In genomic region chr11:120528903-120529302, GRCm38 (mm10) we compare ENCODE assay signal across 22 mouse cellular contexts. TPM values are rescaled to one million over a fixed set of nuclear protein-coding genes. Genes with fewer than 3 reads are reported as not detected.
DNase-seq lines count a peak whose midpoint lies in the region; ATAC-seq lines count a peak whose summit lies in the region.
"Had no signal": no experiment of that assay in that cellular context is flagged by ENCODE, and none has a peak within 500 bp of the region (broad histone marks: within the 10 kb centered on the region; RNA-seq: fewer than 3 reads in every experiment).

No protein-coding gene starts in this region.

- DNase-seq in embryonic facial prominence, embryonic 11.5 days (ENCODE audit: low spot score): no peak
- DNase-seq in embryonic facial prominence, embryonic 10.5 days (ENCODE audit: low spot score): no peak
- DNase-seq in kidney, adult 9 months: peak; percentile 56
- no peak for DNase-seq in lung, postnatal 25 days (ENCODE audit: low spot score)
- DNase-seq in gastrocnemius, postnatal 10 days: no peak
- DNase-seq: adrenal gland, adult 8-10 months; adrenal gland, postnatal 36 days; B cell, adult 2 months; cerebellum, adult 2 months; cerebellum, postnatal 10 days; embryo, embryonic 11 days had no signal

- H3K36me3 ChIP-seq in embryonic facial prominence, embryonic 11.5 days (replicated peaks; ENCODE audit: control insufficient read depth, insufficient read depth, low read depth, low read length): no peaks in the 10 kb centered on the region
- H3K36me3 ChIP-seq in embryonic facial prominence, embryonic 10.5 days (replicated peaks): no peaks in the 10 kb centered on the region
- H3K36me3 ChIP-seq in kidney, embryonic 15.5 days: no peaks in the 10 kb centered on the region
- H3K36me3 ChIP-seq in liver, embryonic 16.5 days (ENCODE audit: control insufficient read depth, insufficient read depth): no peaks in the 10 kb centered on the region
- H3K36me3 ChIP-seq: embryonic facial prominence, embryonic 13.5 days; G1E; heart, embryonic 12.5 days; hindbrain, embryonic 15.5 days had no signal

- ATAC-seq in embryonic facial prominence, embryonic 11.5 days (replicated peaks; ENCODE audit: insufficient number of reproducible peaks, low FRiP score, low TSS enrichment, low read depth): 0 out of 2 replicates have a peak, but pooled peaks have one; percentile 26
- no peak for ATAC-seq in kidney, embryonic 15.5 days (replicated peaks; ENCODE audit: low FRiP score)
- ATAC-seq in liver, embryonic 16.5 days (ENCODE audit: low read depth): peak; percentile 57
- ATAC-seq in monocyte, adult 5-6 weeks (replicated peaks; ENCODE audit: insufficient number of reproducible peaks, low FRiP score, low TSS enrichment, poor library complexity, severe bottlenecking): no peak
- ATAC-seq: CD4-positive, CD25-positive, alpha-beta regulatory T cell, adult 4 months; forebrain, embryonic 14.5 days had no signal

- H3K9me3 ChIP-seq in embryonic facial prominence, embryonic 11.5 days (replicated peaks; ENCODE audit: control insufficient read depth, low read length): no peaks in the 10 kb centered on the region
- no peaks in the 10 kb centered on the region for H3K9me3 ChIP-seq in embryonic facial prominence, embryonic 10.5 days
- no peaks in the 10 kb centered on the region for H3K9me3 ChIP-seq in kidney, embryonic 15.5 days (replicated peaks)
- H3K9me3 ChIP-seq in liver, embryonic 16.5 days (replicated peaks; ENCODE audit: control insufficient read depth, low read length): no peaks in the 10 kb centered on the region
- H3K9me3 ChIP-seq: embryonic facial prominence, embryonic 13.5 days; heart, embryonic 12.5 days; hindbrain, embryonic 15.5 days had no signal

- H3K9ac ChIP-seq in embryonic facial prominence, embryonic 11.5 days (replicated peaks; ENCODE audit: low read length): no peak overlapping the region
- no peak overlapping the region for H3K9ac ChIP-seq in kidney, embryonic 15.5 days
- no peak overlapping the region for H3K9ac ChIP-seq in liver, embryonic 16.5 days (ENCODE audit: low read depth, low read length)
- H3K9ac ChIP-seq: embryonic facial prominence, embryonic 13.5 days; heart, embryonic 12.5 days; hindbrain, embryonic 15.5 days had no signal

- H3K27me3 ChIP-seq in embryonic facial prominence, embryonic 11.5 days (ENCODE audit: control insufficient read depth, insufficient read depth, low read length): peaks cover 45% of the 10 kb centered on the region
- H3K27me3 ChIP-seq in embryonic facial prominence, embryonic 10.5 days (replicated peaks; ENCODE audit: low read depth, poor library complexity, severe bottlenecking): peaks cover 67% of the 10 kb centered on the region
- peaks cover 64% of the 10 kb centered on the region for H3K27me3 ChIP-seq in kidney, embryonic 15.5 days
- peaks cover 50% of the 10 kb centered on the region for H3K27me3 ChIP-seq in liver, embryonic 16.5 days (ENCODE audit: control insufficient read depth, insufficient read depth, low read depth, low read length)

- H3K4me3 ChIP-seq in embryonic facial prominence, embryonic 11.5 days (ENCODE audit: low read depth, low read length): no peak overlapping the region
- no peak overlapping the region for H3K4me3 ChIP-seq in embryonic facial prominence, embryonic 10.5 days
- no peak overlapping the region for H3K4me3 ChIP-seq in kidney, embryonic 15.5 days (replicated peaks)
- H3K4me3 ChIP-seq in liver, embryonic 16.5 days (ENCODE audit: low read depth, low read length): no peak overlapping the region
- H3K4me3 ChIP-seq: embryonic facial prominence, embryonic 13.5 days; heart, embryonic 12.5 days; hindbrain, embryonic 15.5 days had no signal

- H3K27ac ChIP-seq in embryonic facial prominence, embryonic 11.5 days (replicated peaks; ENCODE audit: low read depth, low read length): no peak overlapping the region
- no peak overlapping the region; the same call in 1 of the 2 replicates for H3K27ac ChIP-seq in embryonic facial prominence, embryonic 10.5 days (replicated peaks)
- no peak overlapping the region for H3K27ac ChIP-seq in kidney, embryonic 15.5 days
- H3K27ac ChIP-seq in liver, embryonic 16.5 days (ENCODE audit: low read length): peak overlapping the region; percentile 72
- H3K27ac ChIP-seq: embryonic facial prominence, embryonic 13.5 days; hindbrain, embryonic 15.5 days had no signal

- no peak overlapping the region for H3K4me2 ChIP-seq in embryonic facial prominence, embryonic 11.5 days (ENCODE audit: low read depth, low read length)
- H3K4me2 ChIP-seq in kidney, embryonic 15.5 days: no peak overlapping the region
- H3K4me2 ChIP-seq in liver, embryonic 16.5 days (ENCODE audit: low read depth, low read length): no peak overlapping the region
- H3K4me2 ChIP-seq: embryonic facial prominence, embryonic 13.5 days; heart, embryonic 12.5 days; hindbrain, embryonic 15.5 days had no signal

- peaks cover 5% of the 10 kb centered on the region for H3K4me1 ChIP-seq in embryonic facial prominence, embryonic 11.5 days (ENCODE audit: control insufficient read depth, insufficient read depth, low read length)
- peaks cover 22% of the 10 kb centered on the region for H3K4me1 ChIP-seq in embryonic facial prominence, embryonic 10.5 days
- peaks cover 18% of the 10 kb centered on the region for H3K4me1 ChIP-seq in kidney, embryonic 15.5 days
- H3K4me1 ChIP-seq in liver, embryonic 16.5 days (ENCODE audit: control insufficient read depth, low read depth, low read length): peaks cover 10% of the 10 kb centered on the region

- 33% methylated on average over 4 of the region's 4 CpGs for WGBS in embryonic facial prominence, embryonic 11.5 days
- WGBS in embryonic facial prominence, embryonic 10.5 days: 37% methylated on average over 4 of the region's 4 CpGs
- 67% methylated on average over 4 of the region's 4 CpGs for WGBS in kidney, embryonic 15.5 days
- WGBS in liver, embryonic 16.5 days (ENCODE audit: insufficient replicate concordance): 57% methylated on average over 4 of the region's 4 CpGs

RNA-seq across cellular contexts. Expression of gene Gcgr, which starts 1.6 kb away (rescaled TPM):
- 0.43 and 0.91 TPM in 2 replicates for polyA plus RNA-seq in embryonic facial prominence, embryonic 11.5 days (2014; fragmentation: Nextera tagmentation; extraction: Ambion mirVana)
- 0.33 and 0.62 TPM in 2 replicates for polyA plus RNA-seq in embryonic facial prominence, embryonic 10.5 days (2016; fragmentation: Nextera tagmentation; extraction: Ambion mirVana)
- 2.4 and 2.6 TPM in 2 replicates for polyA plus RNA-seq in kidney, embryonic 15.5 days (2015; fragmentation: Nextera tagmentation; extraction: Ambion mirVana)
- 18.7 and 20.7 TPM in 2 replicates for polyA plus RNA-seq in liver, embryonic 16.5 days (2015; fragmentation: Nextera tagmentation; extraction: Ambion mirVana)
- not detected in 3 replicates for total RNA-seq in monocyte, adult 5-6 weeks (2017)
- total RNA-seq in gastrocnemius, postnatal 10 days (2021): under 1 TPM; 0.09 to 0.75 TPM
- total RNA-seq: G1E had no signal
- polyA plus RNA-seq: CD4-positive, CD25-positive, alpha-beta regulatory T cell, adult 4 months; G1E had no signal

RNA-seq across cellular contexts. Expression of gene Mcrip1, which starts 20.6 kb away (rescaled TPM):
- 223 and 249 TPM in 2 replicates for polyA plus RNA-seq in embryonic facial prominence, embryonic 11.5 days (2014; fragmentation: Nextera tagmentation; extraction: Ambion mirVana)
- 201 and 221 TPM in 2 replicates for polyA plus RNA-seq in embryonic facial prominence, embryonic 10.5 days (2016; fragmentation: Nextera tagmentation; extraction: Ambion mirVana)
- polyA plus RNA-seq in kidney, embryonic 15.5 days (2015; fragmentation: Nextera tagmentation; extraction: Ambion mirVana): 199 and 212 TPM in 2 replicates
- 38.5 and 39.1 TPM in 2 replicates for polyA plus RNA-seq in liver, embryonic 16.5 days (2015; fragmentation: Nextera tagmentation; extraction: Ambion mirVana)
- 13.8 to 21.9 TPM (median 16.9 TPM) in 3 replicates for total RNA-seq in monocyte, adult 5-6 weeks (2017)
- 10 to 100 TPM; 51.3 to 52.7 TPM for total RNA-seq in gastrocnemius, postnatal 10 days (2021)

RNA-seq across cellular contexts. Expression of gene Ppp1r27, which starts 22.0 kb away (rescaled TPM):
- not detected in 2 replicates for polyA plus RNA-seq in embryonic facial prominence, embryonic 11.5 days (2014; fragmentation: Nextera tagmentation; extraction: Ambion mirVana)
- not detected in 2 replicates for polyA plus RNA-seq in embryonic facial prominence, embryonic 10.5 days (2016; fragmentation: Nextera tagmentation; extraction: Ambion mirVana)
- polyA plus RNA-seq in kidney, embryonic 15.5 days (2015; fragmentation: Nextera tagmentation; extraction: Ambion mirVana): 0.49 and 1.4 TPM in 2 replicates
- 0.20 and 1.2 TPM in 2 replicates for polyA plus RNA-seq in liver, embryonic 16.5 days (2015; fragmentation: Nextera tagmentation; extraction: Ambion mirVana)
- total RNA-seq in monocyte, adult 5-6 weeks (2017): not detected in 3 replicates
- 100 to 1,000 TPM; 156 to 183 TPM for total RNA-seq in gastrocnemius, postnatal 10 days (2021)
- total RNA-seq: G1E; heart, postnatal 25 days had no signal
- polyA plus RNA-seq: CD4-positive, CD25-positive, alpha-beta regulatory T cell, adult 4 months; cerebellum, adult 2 months; embryonic facial prominence, embryonic 13.5 days; forebrain, embryonic 14.5 days; G1E; heart, embryonic 12.5 days; hindbrain, embryonic 11.5 days; hindbrain, embryonic 15.5 days had no signal

RNA-seq across cellular contexts. Expression of gene Slc25a10, which starts 37.3 kb away (rescaled TPM):
- 46.9 and 53.6 TPM in 2 replicates for polyA plus RNA-seq in embryonic facial prominence, embryonic 11.5 days (2014; fragmentation: Nextera tagmentation; extraction: Ambion mirVana)
- polyA plus RNA-seq in embryonic facial prominence, embryonic 10.5 days (2016; fragmentation: Nextera tagmentation; extraction: Ambion mirVana): 68.6 and 69.4 TPM in 2 replicates
- polyA plus RNA-seq in kidney, embryonic 15.5 days (2015; fragmentation: Nextera tagmentation; extraction: Ambion mirVana): 84.6 and 91.9 TPM in 2 replicates
- polyA plus RNA-seq in liver, embryonic 16.5 days (2015; fragmentation: Nextera tagmentation; extraction: Ambion mirVana): 37.0 and 38.9 TPM in 2 replicates
- total RNA-seq in monocyte, adult 5-6 weeks (2017): 6.6 to 8.1 TPM (median 7.4 TPM) in 3 replicates
- 10 to 100 TPM in 1 of 2 experiments, 1 to 10 TPM in 1; 9.7 to 11.1 TPM for total RNA-seq in gastrocnemius, postnatal 10 days (2021)

RNA-seq across cellular contexts. Expression of gene P4hb, which starts 44.1 kb away (rescaled TPM):
- polyA plus RNA-seq in embryonic facial prominence, embryonic 11.5 days (2014; fragmentation: Nextera tagmentation; extraction: Ambion mirVana): 626 and 629 TPM in 2 replicates
- 556 and 565 TPM in 2 replicates for polyA plus RNA-seq in embryonic facial prominence, embryonic 10.5 days (2016; fragmentation: Nextera tagmentation; extraction: Ambion mirVana)
- 718 and 736 TPM in 2 replicates for polyA plus RNA-seq in kidney, embryonic 15.5 days (2015; fragmentation: Nextera tagmentation; extraction: Ambion mirVana)
- 793 and 897 TPM in 2 replicates for polyA plus RNA-seq in liver, embryonic 16.5 days (2015; fragmentation: Nextera tagmentation; extraction: Ambion mirVana)
- 331 to 434 TPM (median 349 TPM) in 3 replicates for total RNA-seq in monocyte, adult 5-6 weeks (2017)
- total RNA-seq in gastrocnemius, postnatal 10 days (2021): 100 to 1,000 TPM; 349 to 414 TPM

Comparison
In these comparisons a context has a peak if more than half of its experiments do, and no peak if none do; other contexts are left out.
1. ATAC-seq: peak in embryonic facial prominence, embryonic 11.5 days (single experiment) and liver, embryonic 16.5 days (single experiment); none in kidney, embryonic 15.5 days (single experiment) and monocyte, adult 5-6 weeks (single experiment).